Mouse (Mus musculus) lung, postnatal 0 days (tissue): ENCODE measurements at regions not wholly inside any gene's neighbourhood (a gene's known extent, or its start where the extent isn't known, plus 50 kb on each side); places are given as distances from the start of the nearest gene placed in this dataset.

ENCODE experiments used
- CTCF ChIP-seq: IDR thresholded peaks from 2 replicates; pipeline ENCODE4 v1.5.1; 2016; ENCODE audit warnings: antibody characterized with exemption, mild to moderate bottlenecking
- EP300 ChIP-seq: IDR thresholded peaks from 2 replicates; pipeline ENCODE4 v1.6.1; 2016; ENCODE audit warnings: antibody characterized with exemption, mild to moderate bottlenecking, control low read depth

DNA sequence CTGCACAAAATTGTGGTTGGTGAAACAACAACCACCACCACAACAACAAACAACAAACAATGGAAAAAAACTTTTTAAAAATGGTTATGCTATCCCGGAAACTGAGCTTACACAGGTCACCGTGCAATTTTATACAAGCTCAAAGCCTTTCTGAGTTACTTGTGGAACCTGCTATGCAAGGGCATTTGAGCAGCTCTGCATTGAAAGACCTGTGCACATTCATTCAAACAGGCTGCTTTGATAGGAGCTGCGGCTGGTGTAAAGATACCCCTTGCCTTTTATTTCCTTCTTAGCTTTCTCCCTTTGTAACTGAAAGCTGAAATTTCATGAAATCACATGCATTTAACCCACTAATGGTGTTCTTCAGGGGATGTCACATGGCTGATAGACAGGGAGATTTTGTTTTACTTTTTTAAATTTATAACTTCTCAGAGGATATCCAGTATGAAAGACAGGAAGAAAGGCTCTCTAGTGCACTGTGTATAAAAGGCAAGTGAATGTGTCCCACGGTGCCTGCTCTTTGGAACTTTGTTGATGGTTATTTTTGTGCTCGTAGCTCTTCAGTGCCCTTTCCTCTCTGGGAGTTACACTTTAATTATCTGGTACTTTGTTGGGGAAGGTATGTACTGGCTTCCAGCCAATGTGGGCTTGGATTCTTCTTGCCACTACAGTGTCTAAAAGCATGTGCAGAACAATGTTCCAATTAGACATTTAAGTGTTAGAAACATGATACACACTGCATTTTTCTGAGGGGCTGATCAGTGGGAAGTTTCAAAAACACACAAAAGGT, 225.1 kb upstream of the Sp8 start:
- TF ChIP-seq CTCF (no peak), EP300 (no peak)
